Mouse (Mus musculus): ENCODE data around the gene Anp32a.

The Anp32a gene

GRCm38 (mm10) chr9:62367510-62368071, 26.5 kb downstream of the Anp32a start:
- DNase-seq (ENCODE audit: low read depth, low spot score): no peak

DNA sequence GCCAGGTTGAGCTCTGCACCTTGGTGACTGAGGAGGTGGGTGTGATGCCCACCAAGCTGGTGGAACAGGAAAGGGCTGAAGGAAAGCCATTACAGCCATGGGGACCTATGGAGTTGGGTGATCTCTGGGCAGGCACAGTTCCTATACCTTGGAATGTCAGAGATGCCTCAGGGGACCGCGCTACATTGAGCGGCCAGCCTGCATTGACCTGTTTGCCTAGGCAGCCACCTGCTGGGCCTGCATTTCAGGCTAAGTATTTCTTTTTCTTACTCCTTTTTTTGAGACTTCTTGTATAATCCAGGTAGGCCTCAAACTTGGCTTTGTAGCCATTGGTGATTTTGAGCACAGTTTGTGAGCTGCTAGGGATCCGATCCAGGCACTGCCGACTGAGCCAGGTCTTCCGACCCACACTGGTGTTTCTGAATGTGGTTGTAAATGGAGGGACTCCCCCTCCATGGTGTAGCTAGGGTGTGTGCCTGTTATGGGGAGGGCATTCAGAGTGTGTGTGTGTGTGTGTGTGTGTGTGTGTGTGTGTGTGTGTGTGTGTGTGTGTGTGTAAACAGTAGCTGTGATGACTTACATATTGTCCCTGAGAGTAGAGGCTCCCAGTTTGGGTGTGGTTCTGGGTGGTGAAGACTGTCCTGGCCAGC, 27.3 kb downstream of the Anp32a start:
- DNase-seq (ENCODE audit: low read depth, low spot score): no peak

DNA sequence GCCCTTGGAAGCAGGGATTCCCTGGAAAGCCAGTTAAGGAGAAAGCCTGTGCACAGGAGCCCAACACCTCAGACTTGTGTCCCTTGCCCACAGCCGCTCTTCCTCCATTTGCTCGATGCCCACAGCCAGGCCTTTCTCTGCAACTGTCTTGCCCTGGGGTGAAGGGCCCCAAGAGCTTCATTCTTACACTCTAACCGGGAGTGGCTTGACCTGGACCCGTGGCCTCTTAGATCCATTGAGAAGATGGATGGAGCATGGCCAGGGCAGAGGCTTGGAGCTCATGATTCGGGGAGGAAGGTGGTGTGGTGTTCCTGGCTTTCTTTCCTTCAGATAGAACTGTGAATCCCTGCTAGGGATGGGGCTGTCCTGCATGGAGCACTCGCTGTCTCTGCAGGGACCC, 28.1 kb downstream of the Anp32a start:
- DNase-seq (ENCODE audit: low read depth, low spot score): no peak

DNA sequence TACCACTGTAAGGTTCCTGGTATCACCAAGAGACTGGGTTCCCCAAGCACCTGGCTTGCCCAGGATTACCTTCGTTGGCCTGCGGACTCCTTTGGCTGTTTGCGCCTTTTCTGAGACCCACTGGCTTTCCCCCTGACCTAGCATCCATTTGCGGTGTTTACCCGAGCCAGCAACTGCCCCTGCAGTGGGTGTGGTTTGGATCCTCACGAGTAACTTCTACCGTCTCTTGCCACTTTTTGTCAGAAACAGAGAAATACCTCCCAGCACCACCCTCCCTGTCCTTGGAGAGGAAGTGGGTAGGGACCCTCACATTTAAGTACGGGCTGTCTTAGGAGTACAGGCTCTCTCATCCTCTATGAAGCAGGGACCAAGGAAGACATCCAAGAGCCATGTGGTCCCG, 29.1 kb downstream of the Anp32a start:
- DNase-seq (ENCODE audit: low read depth, low spot score): no peak

DNA sequence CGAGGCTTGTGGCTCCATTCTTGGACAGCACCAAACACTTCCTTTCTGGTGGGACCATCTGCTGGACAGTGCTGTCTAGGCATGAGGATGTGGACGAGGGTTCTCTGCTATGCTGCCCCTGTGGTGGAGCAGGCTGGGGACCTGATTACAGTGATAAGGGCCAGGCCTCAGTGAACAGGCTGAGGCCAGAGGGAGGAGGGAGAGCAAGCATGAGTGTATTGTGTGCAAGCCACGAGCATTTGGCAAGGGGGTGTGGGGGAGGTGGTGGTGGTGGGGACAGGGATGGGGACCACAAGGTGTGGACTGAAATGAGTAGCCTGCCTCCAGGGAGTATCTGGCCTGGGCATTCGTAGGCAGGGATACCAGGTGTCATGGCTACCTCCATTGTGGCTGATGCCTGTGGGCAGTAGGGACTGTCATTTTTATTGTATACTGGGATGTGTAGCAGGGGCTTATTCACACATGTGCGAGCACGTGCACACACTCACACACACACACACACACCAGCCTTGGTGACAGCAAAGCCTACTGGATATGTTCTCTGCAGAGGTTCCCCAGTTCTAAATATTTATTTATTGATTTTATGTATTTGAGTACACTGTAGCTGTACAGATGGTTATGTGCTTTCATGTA, 29.7 kb downstream of the Anp32a start:
- DNase-seq (ENCODE audit: low read depth, low spot score): no peak

DNA sequence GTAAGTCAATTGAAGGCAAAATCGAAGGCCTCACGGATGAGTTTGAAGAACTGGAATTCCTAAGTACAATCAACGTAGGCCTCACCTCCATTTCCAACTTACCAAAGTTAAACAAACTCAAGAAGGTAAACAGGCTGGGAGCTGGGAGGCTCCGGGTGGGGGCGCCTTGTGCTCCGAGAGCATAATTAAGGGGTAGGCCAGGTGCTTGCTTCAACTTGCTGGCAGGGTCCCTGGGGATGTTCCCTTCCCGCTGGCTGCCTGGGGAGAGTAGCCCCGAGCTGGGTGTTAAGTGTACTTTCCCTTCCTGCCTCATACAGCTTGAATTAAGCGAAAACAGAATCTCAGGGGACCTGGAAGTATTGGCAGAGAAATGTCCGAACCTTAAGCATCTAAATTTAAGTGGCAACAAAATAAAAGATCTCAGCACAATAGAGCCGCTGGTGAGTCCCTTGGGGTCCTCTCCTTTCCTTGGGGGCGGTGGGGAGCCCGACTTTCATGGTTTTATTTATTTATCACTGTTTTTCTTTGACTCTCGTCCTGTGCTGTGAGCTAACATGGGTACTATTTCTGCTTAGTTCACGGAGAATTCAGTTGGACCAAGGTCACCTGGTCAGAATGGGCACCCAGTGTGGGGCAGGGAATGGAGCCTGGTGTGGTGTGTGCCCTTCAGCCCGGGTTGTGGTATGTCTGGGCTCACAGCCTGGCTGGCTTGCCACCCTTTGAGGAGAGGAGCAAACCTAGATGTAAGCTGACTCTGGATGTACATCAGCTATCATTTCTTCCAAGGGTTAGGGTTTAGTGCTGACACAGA, 30.9 kb downstream of the Anp32a start:
- DNase-seq (ENCODE audit: low read depth, low spot score): no peak

GRCm38 (mm10) chr9:62372556-62373221, 31.6 kb downstream of the Anp32a start:
- DNase-seq (ENCODE audit: low read depth, low spot score): no peak

- no peak for DNase-seq (ENCODE audit: low read depth, low spot score)
Observed at GRCm38 (mm10) chr9:62373222-62374123, 32.4 kb downstream of the Anp32a start.

DNA sequence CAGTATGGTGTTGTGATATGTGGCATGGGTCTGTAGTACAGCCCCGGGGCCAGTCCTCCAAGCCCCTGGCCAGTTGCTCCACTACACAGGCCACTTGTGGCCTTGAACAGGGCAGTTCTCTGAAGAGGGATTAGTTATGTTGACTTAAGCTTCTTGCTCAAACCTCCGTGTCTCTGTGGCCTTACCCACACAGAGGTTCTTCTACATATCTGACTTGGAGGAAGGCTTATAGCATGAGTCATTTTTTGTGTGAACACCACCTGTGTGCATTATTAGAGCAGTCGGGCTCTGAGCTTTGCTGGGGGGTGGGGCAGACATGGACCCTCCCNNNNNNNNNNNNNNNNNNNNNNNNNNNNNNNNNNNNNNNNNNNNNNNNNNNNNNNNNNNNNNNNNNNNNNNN, 33.2 kb downstream of the Anp32a start:
- no peak for DNase-seq (ENCODE audit: low read depth, low spot score)

- no peak for DNase-seq (ENCODE audit: low read depth, low spot score)
Observed at GRCm38 (mm10) chr9:62377897-62378296, 36.8 kb downstream of the Anp32a start.

- DNase-seq (ENCODE audit: low read depth, low spot score): no peak
Observed at GRCm38 (mm10) chr9:62380351-62380750, 39.3 kb downstream of the Anp32a start.

GRCm38 (mm10) chr9:62381402-62381913, 40.4 kb downstream of the Anp32a start:
- no peak for DNase-seq (ENCODE audit: low read depth, low spot score)

- no peak for DNase-seq (ENCODE audit: low read depth, low spot score)
Observed at GRCm38 (mm10) chr9:62382519-62383084, 41.5 kb downstream of the Anp32a start.

GRCm38 (mm10) chr9:62385062-62385461, 44.0 kb downstream of the Anp32a start:
- no peak for DNase-seq (ENCODE audit: low read depth, low spot score)

- DNase-seq (ENCODE audit: low read depth, low spot score): no peak
Observed at GRCm38 (mm10) chr9:62385727-62386518, 44.8 kb downstream of the Anp32a start.

GRCm38 (mm10) chr9:62389735-62390134, 48.6 kb downstream of the Anp32a start:
- no peak for DNase-seq (ENCODE audit: low read depth, low spot score)

- DNase-seq (ENCODE audit: low read depth, low spot score): no peak
Observed at GRCm38 (mm10) chr9:62393531-62393930, 52.4 kb downstream of the Anp32a start.

DNA sequence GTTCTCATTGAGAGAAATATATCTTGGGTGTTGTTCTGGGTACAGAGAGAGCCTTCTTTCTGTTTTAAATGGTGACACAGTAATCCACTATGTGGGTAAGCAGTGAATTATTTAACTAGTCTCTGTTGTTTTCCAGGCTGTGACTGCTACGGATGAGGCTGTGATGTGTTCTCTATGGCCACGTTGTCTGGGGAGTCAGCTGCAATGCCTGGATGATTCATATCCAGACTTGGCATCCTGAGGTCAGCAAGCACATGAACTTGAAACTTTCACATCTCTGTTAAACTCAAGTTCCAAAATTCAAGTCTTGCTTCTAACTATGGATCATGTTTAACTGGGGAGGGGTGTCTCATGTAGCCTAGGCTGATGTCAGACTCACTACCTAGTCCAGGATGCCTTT, 53.1 kb downstream of the Anp32a start:
- no peak for DNase-seq (ENCODE audit: low read depth, low spot score)

GRCm38 (mm10) chr9:62400531-62401170, 59.6 kb downstream of the Anp32a start:
- DNase-seq (ENCODE audit: low read depth, low spot score): no peak
